Mouse (Mus musculus) brown adipose tissue, adult 24 weeks (tissue): ENCODE measurements at regions not wholly inside any gene's neighbourhood (a gene's known extent, or its start where the extent isn't known, plus 50 kb on each side); places are given as distances from the start of the nearest gene placed in this dataset.
A peak's percentile ranks its signal among the peaks of the same experiment; 100 is the strongest.

Experiments used
- H3K27ac ChIP-seq: fragments of 200-500 bp; replicated peaks from 2 replicates; pipeline ENCODE4 v1.5.1; 2012; ENCODE audit warnings: low read depth, mild to moderate bottlenecking, low read length
- H3K4me1 ChIP-seq: fragments of 200-500 bp; 2 replicates; pipeline ENCODE4 v1.6.1; 2012; ENCODE audit warnings: low read length, mixed read lengths; ENCODE audit not compliant: control insufficient read depth, insufficient read depth, insufficient read length
- H3K4me3 ChIP-seq: fragments of 200-500 bp; 2 replicates; pipeline ENCODE4 v1.5.1; 2012; ENCODE audit warnings: low read depth, mild to moderate bottlenecking, low read length, moderate library complexity; ENCODE audit not compliant: insufficient read depth

GRCm38 (mm10) chr16:49278478-49278877 is 221.2 kb downstream of the Myh15 start:
- Histone ChIP-seq H3K27ac (no peak overlapping the region), H3K4me1 (no peaks in the 10 kb centered on the region), H3K4me3 (no peak overlapping the region)

GRCm38 (mm10) chr16:49288096-49288714 is 230.9 kb downstream of the Myh15 start:
- Histone ChIP-seq H3K27ac (no peak overlapping the region), H3K4me1 (no peaks in the 10 kb centered on the region), H3K4me3 (no peak overlapping the region)

- Histone ChIP-seq H3K27ac (no peak overlapping the region), H3K4me3 (no peak overlapping the region), H3K4me1 (no peaks in the 10 kb centered on the region)
These were observed 232.2 kb downstream of the Myh15 start for GRCm38 (mm10) chr16:49289200-49290079.

GRCm38 (mm10) chr16:49303612-49304307 is 246.5 kb downstream of the Myh15 start:
- Histone ChIP-seq H3K4me3 (no peak overlapping the region), H3K27ac (no peak overlapping the region), H3K4me1 (no peaks in the 10 kb centered on the region)

- H3K4me3 ChIP-seq, result no peak overlapping the region
- no peaks in the 10 kb centered on the region for H3K4me1 ChIP-seq
- no peak overlapping the region for H3K27ac ChIP-seq
These were observed 247.1 kb downstream of the Myh15 start for GRCm38 (mm10) chr16:49304354-49304753.

- Histone ChIP-seq H3K4me3 (no peak overlapping the region), H3K4me1 (no peaks in the 10 kb centered on the region), H3K27ac (no peak overlapping the region)
These were observed 259.8 kb downstream of the Myh15 start for GRCm38 (mm10) chr16:49317061-49317460.

GRCm38 (mm10) chr16:49319047-49319678 is 261.9 kb downstream of the Myh15 start:
- Histone ChIP-seq H3K27ac (no peak overlapping the region), H3K4me3 (no peak overlapping the region), H3K4me1 (no peaks in the 10 kb centered on the region)

- no peak overlapping the region for H3K27ac ChIP-seq
- H3K4me3 ChIP-seq, result no peak overlapping the region
- H3K4me1 ChIP-seq, result no peaks in the 10 kb centered on the region
These were observed 262.5 kb downstream of the Myh15 start for GRCm38 (mm10) chr16:49319774-49320173.

GRCm38 (mm10) chr16:49321951-49322350 is 264.7 kb downstream of the Myh15 start:
- Histone ChIP-seq H3K4me3 (no peak overlapping the region), H3K4me1 (no peaks in the 10 kb centered on the region), H3K27ac (no peak overlapping the region)

- no peak overlapping the region for H3K27ac ChIP-seq
These were observed 273.6 kb downstream of the Myh15 start for GRCm38 (mm10) chr16:49330725-49331386.

GRCm38 (mm10) chr16:49332107-49332722 is 274.9 kb downstream of the Myh15 start:
- no peak overlapping the region for H3K4me3 ChIP-seq
- no peaks in the 10 kb centered on the region for H3K4me1 ChIP-seq

More at GRCm38 (mm10) chr16:49330725-49331386, 273.6 kb downstream of the Myh15 start:
- Histone ChIP-seq H3K4me1 (no peaks in the 10 kb centered on the region), H3K4me3 (no peak overlapping the region)

GRCm38 (mm10) chr16:49335916-49336315 is 278.6 kb downstream of the Myh15 start:
- Histone ChIP-seq H3K27ac (no peak overlapping the region), H3K4me1 (no peaks in the 10 kb centered on the region), H3K4me3 (no peak overlapping the region)

More at GRCm38 (mm10) chr16:49332107-49332722, 274.9 kb downstream of the Myh15 start:
- peak overlapping the region; percentile 64; the same call in 1 of the 2 replicates for H3K27ac ChIP-seq

GRCm38 (mm10) chr16:49337948-49338347 is 280.7 kb downstream of the Myh15 start:
- no peaks in the 10 kb centered on the region for H3K4me1 ChIP-seq
- no peak overlapping the region for H3K4me3 ChIP-seq
- H3K27ac ChIP-seq, result no peak overlapping the region

- Histone ChIP-seq H3K27ac (no peak overlapping the region), H3K4me3 (no peak overlapping the region)
These were observed 301.1 kb downstream of the Myh15 start for GRCm38 (mm10) chr16:49358404-49358803.

More at GRCm38 (mm10) chr16:49358404-49358803, 301.1 kb downstream of the Myh15 start:
- no peaks in the 10 kb centered on the region for H3K4me1 ChIP-seq
